Mouse (Mus musculus) heart, embryonic 14.5 days (tissue): ENCODE measurements around the gene Sel1l3. TPM values are rescaled to one million over a fixed set of nuclear protein-coding genes. Genes with fewer than 3 reads are reported as not detected.

ENCODE experiments used
- ATAC-seq: fragments of 200-750 bp; cut with Nextera tagmentation; 2 replicates; pipeline ENCODE4 v1.8.0; 2017; ENCODE audit warnings: low read depth, moderate TSS enrichment; ENCODE audit not compliant: insufficient number of reproducible peaks, insufficient read depth, low FRiP score
- H3K27ac ChIP-seq, 2 experiments: fragments of 200-500 bp in 1 of 2; fragments of 300-500 bp in 1 of 2; sonication (generic) in 1 of 2; replicated peaks in 1 of 2; 2 replicates each; pipeline ENCODE4 v1.5.1; 2012 to 2014; ENCODE audit warnings: low read depth in 2 of 2, low read length in 2 of 2, control low read depth in 1 of 2, mild to moderate bottlenecking in 1 of 2, mixed read lengths in 1 of 2; ENCODE audit not compliant: control insufficient read depth in 1 of 2, insufficient read depth in 1 of 2
- H3K27me3 ChIP-seq: fragments of 300-500 bp; sonication (generic); 2 replicates; pipeline ENCODE4 v1.6.1; 2014; ENCODE audit warnings: mild to moderate bottlenecking, low read length, control low read depth; ENCODE audit not compliant: control insufficient read depth, insufficient read depth
- H3K36me3 ChIP-seq: fragments of 300-500 bp; sonication (generic); 2 replicates; pipeline ENCODE4 v1.6.1; 2014; ENCODE audit warnings: mild to moderate bottlenecking, control low read depth, low read length, mixed read lengths; ENCODE audit not compliant: control insufficient read depth, insufficient read depth
- H3K4me1 ChIP-seq, 2 experiments: fragments of 200-500 bp in 1 of 2; fragments of 300-500 bp in 1 of 2; sonication (generic) in 1 of 2; 2 replicates each; pipeline ENCODE4 v1.6.1; 2012 to 2014; ENCODE audit warnings: low read length in 2 of 2, control low read depth in 1 of 2, mixed read lengths in 1 of 2; ENCODE audit not compliant: control insufficient read depth in 2 of 2, insufficient read depth in 2 of 2
- H3K4me2 ChIP-seq: fragments of 300-500 bp; sonication (generic); 2 replicates; pipeline ENCODE4 v1.6.1; 2014; ENCODE audit warnings: mild to moderate bottlenecking, low read length
- H3K4me3 ChIP-seq, 2 experiments: fragments of 200-500 bp in 1 of 2; fragments of 300-500 bp in 1 of 2; sonication (generic) in 1 of 2; 2 replicates each; pipeline ENCODE4 v1.5.1; 2012 to 2014; ENCODE audit warnings: low read length in 2 of 2, mild to moderate bottlenecking in 2 of 2, control low read depth in 1 of 2, low read depth in 1 of 2, moderate library complexity in 1 of 2; ENCODE audit not compliant: control insufficient read depth in 1 of 2, insufficient read depth in 1 of 2
- H3K9ac ChIP-seq: fragments of 300-500 bp; sonication (generic); 2 replicates; pipeline ENCODE4 v1.6.1; 2014; ENCODE audit warnings: mild to moderate bottlenecking, low read length
- H3K9me3 ChIP-seq: fragments of 300-500 bp; sonication (generic); 2 replicates; pipeline ENCODE4 v1.6.1; 2016; ENCODE audit warnings: low read length, control low read depth; ENCODE audit not compliant: control insufficient read depth
- WGBS: fragments of 180-500 bp; shearing (Covaris S2); extraction: QIAGEN DNeasy Blood & Tissue Kit; methylation state at CpG from one replicate; pipeline ENCODE4 v1.1.7; 2014; 5-methylcytosine and 5-hydroxymethylcytosine counted together
- polyA plus RNA-seq: library from polyadenylated mRNA; unstranded; fragments of >200 nt; fragmentation: Nextera tagmentation; extraction: Ambion mirVana; gene quantifications from 2 replicates; pipeline ENCODE4 v1.2.1, GENCODE M21; 2014

Gene Sel1l3
- polyA plus RNA-seq, 1 experiment from 2014 or later = 1.7 TPM

GRCm38 (mm10) chr5:53188608-53189007 is 25.1 kb downstream of the Sel1l3 start:
- WGBS = 42% methylated on average over 2 of the region's 2 CpGs
- Histone ChIP-seq H3K36me3 (no peaks in the 10 kb centered on the region), H3K4me3 (no peak overlapping the region), H3K9ac (no peak overlapping the region), H3K27ac (no peak overlapping the region), H3K4me1 (no peaks in the 10 kb centered on the region), H3K27me3 (no peaks in the 10 kb centered on the region), H3K9me3 (no peaks in the 10 kb centered on the region), H3K4me2 (no peak overlapping the region)
- ATAC-seq = no peak

GRCm38 (mm10) chr5:53187245-53187644 is 26.5 kb downstream of the Sel1l3 start:
- H3K9me3 ChIP-seq = no peaks in the 10 kb centered on the region
- H3K36me3 ChIP-seq = no peaks in the 10 kb centered on the region
- WGBS = 63% methylated on average over 10 of the region's 10 CpGs
- ATAC-seq = no peak
- H3K4me2 ChIP-seq = no peak overlapping the region
- no peak overlapping the region for H3K9ac ChIP-seq
- H3K27ac ChIP-seq = no peak overlapping the region
- no peaks in the 10 kb centered on the region for H3K4me1 ChIP-seq
- no peaks in the 10 kb centered on the region for H3K27me3 ChIP-seq
- no peak overlapping the region for H3K4me3 ChIP-seq

- H3K27me3 ChIP-seq = no peaks in the 10 kb centered on the region
- no peaks in the 10 kb centered on the region for H3K9me3 ChIP-seq
- no peaks in the 10 kb centered on the region for H3K36me3 ChIP-seq
- 84% methylated on average over 11 of the region's 11 CpGs for WGBS
- no peak overlapping the region for H3K9ac ChIP-seq
- H3K27ac ChIP-seq = no peak overlapping the region
- no peak for ATAC-seq
- no peak overlapping the region for H3K4me3 ChIP-seq
- no peak overlapping the region for H3K4me2 ChIP-seq
- peaks cover 3 to 10% of the 10 kb centered on the region in 2 experiments; a peak in 3 of 4 replicates for H3K4me1 ChIP-seq
Observed at GRCm38 (mm10) chr5:53185803-53186202, 27.9 kb downstream of the Sel1l3 start.

GRCm38 (mm10) chr5:53179965-53180364 is 33.8 kb downstream of the Sel1l3 start:
- no peak for ATAC-seq
- H3K9me3 ChIP-seq = no peaks in the 10 kb centered on the region
- no peaks in the 10 kb centered on the region for H3K36me3 ChIP-seq
- H3K4me1 ChIP-seq = peaks cover 5 to 20% of the 10 kb centered on the region in 2 experiments
- H3K9ac ChIP-seq = no peak overlapping the region
- WGBS = 87% methylated on average over 5 of the region's 5 CpGs
- H3K4me3 ChIP-seq = no peak overlapping the region
- no peak overlapping the region for H3K27ac ChIP-seq
- H3K27me3 ChIP-seq = no peaks in the 10 kb centered on the region
- H3K4me2 ChIP-seq = no peak overlapping the region

GRCm38 (mm10) chr5:53176703-53177102 is 37.0 kb downstream of the Sel1l3 start:
- ATAC-seq = peak; percentile 43; the same call in 1 of the 2 replicates
- Histone ChIP-seq H3K36me3 (no peaks in the 10 kb centered on the region), H3K27ac (peak overlapping the region in 1 of 2 experiments; percentile 50; a peak in 1 of 4 replicates), H3K4me2 (peak overlapping the region; percentile 8; the same call in 1 of the 2 replicates), H3K27me3 (no peaks in the 10 kb centered on the region), H3K9ac (no peak overlapping the region), H3K4me3 (no peak overlapping the region), H3K9me3 (no peaks in the 10 kb centered on the region), H3K4me1 (peaks cover 9 to 20% of the 10 kb centered on the region in 2 experiments)
- WGBS = 14% methylated on average over 6 of the region's 6 CpGs

- H3K27ac ChIP-seq = no peak overlapping the region
- H3K9ac ChIP-seq = no peak overlapping the region
- H3K4me1 ChIP-seq = peaks cover 9 to 15% of the 10 kb centered on the region in 2 experiments
- no peak overlapping the region for H3K4me3 ChIP-seq
- ATAC-seq = no peak
- no peaks in the 10 kb centered on the region for H3K9me3 ChIP-seq
- H3K36me3 ChIP-seq = no peaks in the 10 kb centered on the region
- no peak overlapping the region for H3K4me2 ChIP-seq
- 66% methylated on average over 2 of the region's 4 CpGs for WGBS
- no peaks in the 10 kb centered on the region for H3K27me3 ChIP-seq
Observed at GRCm38 (mm10) chr5:53176075-53176474, 37.7 kb downstream of the Sel1l3 start.

GRCm38 (mm10) chr5:53175195-53175594 is 38.5 kb downstream of the Sel1l3 start:
- no peak overlapping the region for H3K27ac ChIP-seq
- H3K27me3 ChIP-seq = no peaks in the 10 kb centered on the region
- H3K36me3 ChIP-seq = no peaks in the 10 kb centered on the region
- 87% methylated on average over 3 of the region's 3 CpGs for WGBS
- H3K4me2 ChIP-seq = no peak overlapping the region
- peaks cover 9 to 15% of the 10 kb centered on the region in 2 experiments for H3K4me1 ChIP-seq
- no peak for ATAC-seq
- no peak overlapping the region for H3K4me3 ChIP-seq
- no peaks in the 10 kb centered on the region for H3K9me3 ChIP-seq
- no peak overlapping the region for H3K9ac ChIP-seq

GRCm38 (mm10) chr5:53174461-53174860 is 39.3 kb downstream of the Sel1l3 start:
- no peak overlapping the region for H3K9ac ChIP-seq
- WGBS = 91% methylated on average over 12 of the region's 12 CpGs

More at GRCm38 (mm10) chr5:53174461-53174860, 39.3 kb downstream of the Sel1l3 start:
- no peaks in the 10 kb centered on the region for H3K27me3 ChIP-seq
- H3K4me2 ChIP-seq = no peak overlapping the region
- no peak overlapping the region for H3K4me3 ChIP-seq
- H3K36me3 ChIP-seq = no peaks in the 10 kb centered on the region
- H3K4me1 ChIP-seq = peaks cover 9 to 15% of the 10 kb centered on the region in 2 experiments
- H3K27ac ChIP-seq = no peak overlapping the region
- no peaks in the 10 kb centered on the region for H3K9me3 ChIP-seq
- ATAC-seq = no peak
